Comparison of ENCODE assay signal across 10 mouse cellular contexts in genomic region chr1:75217893-75218226, GRCm38 (mm10). TPM values are rescaled to one million over a fixed set of nuclear protein-coding genes. Genes with fewer than 3 reads are reported as not detected.
DNase-seq lines count a peak whose midpoint lies in the region; ATAC-seq and TF ChIP-seq lines count a peak whose summit lies in the region.
"Had no signal": no experiment of that assay in that cellular context is flagged by ENCODE, and none has a peak within 500 bp of the region (broad histone marks: within the 10 kb centered on the region; RNA-seq: fewer than 3 reads in every experiment).

No protein-coding gene starts in this region.

- no peak for DNase-seq in heart, adult 18-20 months
- no peak for DNase-seq in thymus, postnatal 36 days
- no peak for DNase-seq in cerebellum, adult 9-11 months

- ATAC-seq in heart, embryonic 13.5 days (ENCODE audit: extremely low read depth, insufficient number of reproducible peaks, low FRiP score, low TSS enrichment): no peak
- no peak for ATAC-seq in forebrain, embryonic 12.5 days (ENCODE audit: low FRiP score)
- peak; percentile 3; the same call in 1 of the 2 replicates for ATAC-seq in liver, embryonic 15.5 days (ENCODE audit: insufficient read depth)
- ATAC-seq in granulocyte monocyte progenitor cell, adult 5-6 weeks (replicated peaks; ENCODE audit: poor library complexity, severe bottlenecking): no peak
- ATAC-seq: Patski had no signal

- H3K4me3 ChIP-seq in heart, embryonic 13.5 days: peak overlapping the region; percentile 68
- peak overlapping the region; percentile 90 for H3K4me3 ChIP-seq in ES-Bruce4 (ENCODE audit: low read depth, low read length)
- H3K4me3 ChIP-seq in forebrain, embryonic 12.5 days (replicated peaks): no peak overlapping the region; the same call in 1 of the 2 replicates
- H3K4me3 ChIP-seq in liver, embryonic 15.5 days (replicated peaks): peak overlapping the region; percentile 80

- 4% methylated on average over 6 of the region's 6 CpGs for WGBS in heart, embryonic 13.5 days
- 1% methylated on average over 6 of the region's 6 CpGs for WGBS in forebrain, embryonic 12.5 days
- under 1% methylated on average over 6 of the region's 6 CpGs for WGBS in liver, embryonic 15.5 days (ENCODE audit: insufficient replicate concordance)

- TF ChIP-seq POLR2A in ES-Bruce4 (IDR thresholded peaks at IDR 0.05; ENCODE audit: insufficient read depth, low read length): no peak

- peaks cover 33% of the 10 kb centered on the region for H3K4me1 ChIP-seq in heart, embryonic 13.5 days
- peaks cover 7% of the 10 kb centered on the region for H3K4me1 ChIP-seq in ES-Bruce4 (ENCODE audit: control insufficient read depth, insufficient read depth, low read length)
- peaks cover 19% of the 10 kb centered on the region for H3K4me1 ChIP-seq in forebrain, embryonic 12.5 days
- peaks cover 64% of the 10 kb centered on the region for H3K4me1 ChIP-seq in liver, embryonic 15.5 days (replicated peaks)

- no peak for TF ChIP-seq CTCF in ES-Bruce4 (IDR thresholded peaks at IDR 0.05; ENCODE audit: low read depth, low read length)

- no peak for TF ChIP-seq EP300 in ES-Bruce4 (IDR thresholded peaks at IDR 0.05; ENCODE audit: insufficient read depth, low read depth, low read length)

- H3K9ac ChIP-seq in heart, embryonic 13.5 days: peak overlapping the region; percentile 83
- H3K9ac ChIP-seq in ES-Bruce4 (ENCODE audit: low read depth, poor library complexity, severe bottlenecking): peak overlapping the region; percentile 70
- H3K9ac ChIP-seq in forebrain, embryonic 12.5 days: no peak overlapping the region
- peak overlapping the region; percentile 93 for H3K9ac ChIP-seq in liver, embryonic 15.5 days

- H3K9me3 ChIP-seq in heart, embryonic 13.5 days: no peaks in the 10 kb centered on the region
- no peaks in the 10 kb centered on the region for H3K9me3 ChIP-seq in ES-Bruce4 (replicated peaks; ENCODE audit: control insufficient read depth, insufficient read depth, low read length, poor library complexity, severe bottlenecking)
- no peaks in the 10 kb centered on the region for H3K9me3 ChIP-seq in forebrain, embryonic 12.5 days
- H3K9me3 ChIP-seq in liver, embryonic 15.5 days (replicated peaks): no peaks in the 10 kb centered on the region

- H3K27me3 ChIP-seq in heart, embryonic 13.5 days (replicated peaks): peaks cover 69% of the 10 kb centered on the region
- no peaks in the 10 kb centered on the region for H3K27me3 ChIP-seq in ES-Bruce4 (ENCODE audit: control insufficient read depth, insufficient read depth, low read length, poor library complexity, severe bottlenecking)
- peaks cover 72% of the 10 kb centered on the region for H3K27me3 ChIP-seq in forebrain, embryonic 12.5 days
- peaks cover 26% of the 10 kb centered on the region for H3K27me3 ChIP-seq in liver, embryonic 15.5 days
- H3K27me3 ChIP-seq: Patski had no signal

- H3K36me3 ChIP-seq in heart, embryonic 13.5 days: peaks cover 34% of the 10 kb centered on the region
- H3K36me3 ChIP-seq in ES-Bruce4 (ENCODE audit: control insufficient read depth, insufficient read depth, low read length, poor library complexity, severe bottlenecking): peaks cover 41% of the 10 kb centered on the region
- H3K36me3 ChIP-seq in forebrain, embryonic 12.5 days (replicated peaks): peaks cover 32% of the 10 kb centered on the region
- H3K36me3 ChIP-seq in liver, embryonic 15.5 days (replicated peaks): peaks cover 44% of the 10 kb centered on the region

- H3K27ac ChIP-seq in heart, embryonic 13.5 days (replicated peaks): peak overlapping the region; percentile 54; the same call in 1 of the 2 replicates
- H3K27ac ChIP-seq in ES-Bruce4 (ENCODE audit: insufficient read depth, low read length): no peak overlapping the region
- no peak overlapping the region for H3K27ac ChIP-seq in forebrain, embryonic 12.5 days
- H3K27ac ChIP-seq in liver, embryonic 15.5 days (replicated peaks): peak overlapping the region; percentile 95

- H3K4me2 ChIP-seq in heart, embryonic 13.5 days: peak overlapping the region; percentile 99
- H3K4me2 ChIP-seq in forebrain, embryonic 12.5 days: peak overlapping the region; percentile 91
- peak overlapping the region; percentile 99 for H3K4me2 ChIP-seq in liver, embryonic 15.5 days

RNA-seq across cellular contexts. Expression of gene Tuba4a, which starts 1.8 kb away (rescaled TPM):
- polyA plus RNA-seq in heart, embryonic 13.5 days (2015; fragmentation: Nextera tagmentation; extraction: Ambion mirVana): 43.3 and 45.1 TPM in 2 replicates
- 1,000 to 10,000 TPM in 1 of 2 experiments, 100 to 1,000 TPM in 1; 973 to 1,125 TPM for total RNA-seq in heart, adult 18-20 months (2021)
- polyA plus RNA-seq in ES-Bruce4 (2011; ENCODE audit: insufficient read depth, insufficient read length, low read depth, missing spikeins): 97.4 and 113 TPM in 2 replicates
- 8.1 and 9.1 TPM in 2 replicates for polyA plus RNA-seq in forebrain, embryonic 12.5 days (2016; fragmentation: Nextera tagmentation; extraction: Ambion mirVana)
- polyA plus RNA-seq in liver, embryonic 15.5 days (2015; fragmentation: Nextera tagmentation; extraction: Ambion mirVana): 372 and 392 TPM in 2 replicates
- 541 and 690 TPM in 2 replicates for total RNA-seq in granulocyte monocyte progenitor cell, adult 5-6 weeks (2014; fragmentation: Nextera tagmentation)
- 491 and 534 TPM in 2 replicates for total RNA-seq in granulocyte monocyte progenitor cell, adult 5-6 weeks (2017)

RNA-seq across cellular contexts. Expression of gene Stk16, which starts 7.2 kb away (rescaled TPM):
- polyA plus RNA-seq in heart, embryonic 13.5 days (2015; fragmentation: Nextera tagmentation; extraction: Ambion mirVana): 81.2 and 96.6 TPM in 2 replicates
- total RNA-seq in heart, adult 18-20 months (2021): 10 to 100 TPM; 35.8 to 36.5 TPM
- 27.8 and 37.4 TPM in 2 replicates for polyA plus RNA-seq in ES-Bruce4 (2011; ENCODE audit: insufficient read depth, insufficient read length, low read depth, missing spikeins)
- polyA plus RNA-seq in forebrain, embryonic 12.5 days (2016; fragmentation: Nextera tagmentation; extraction: Ambion mirVana): 122 and 132 TPM in 2 replicates
- polyA plus RNA-seq in liver, embryonic 15.5 days (2015; fragmentation: Nextera tagmentation; extraction: Ambion mirVana): 80.2 and 84.8 TPM in 2 replicates
- 212 and 224 TPM in 2 replicates for total RNA-seq in granulocyte monocyte progenitor cell, adult 5-6 weeks (2014; fragmentation: Nextera tagmentation)
- 152 and 160 TPM in 2 replicates for total RNA-seq in granulocyte monocyte progenitor cell, adult 5-6 weeks (2017)

RNA-seq across cellular contexts. Expression of gene Glb1l, which starts 7.2 kb away (rescaled TPM):
- 6.9 and 8.2 TPM in 2 replicates for polyA plus RNA-seq in heart, embryonic 13.5 days (2015; fragmentation: Nextera tagmentation; extraction: Ambion mirVana)
- total RNA-seq in heart, adult 18-20 months (2021): 1 to 10 TPM; 2.0 to 2.5 TPM
- polyA plus RNA-seq in ES-Bruce4 (2011; ENCODE audit: insufficient read depth, insufficient read length, low read depth, missing spikeins): 5.1 and 10.6 TPM in 2 replicates
- 22.6 and 22.7 TPM in 2 replicates for polyA plus RNA-seq in forebrain, embryonic 12.5 days (2016; fragmentation: Nextera tagmentation; extraction: Ambion mirVana)
- polyA plus RNA-seq in liver, embryonic 15.5 days (2015; fragmentation: Nextera tagmentation; extraction: Ambion mirVana): 3.2 and 4.5 TPM in 2 replicates
- 37.1 and 57.6 TPM in 2 replicates for total RNA-seq in granulocyte monocyte progenitor cell, adult 5-6 weeks (2014; fragmentation: Nextera tagmentation)
- 13.0 and 15.0 TPM in 2 replicates for total RNA-seq in granulocyte monocyte progenitor cell, adult 5-6 weeks (2017)

RNA-seq across cellular contexts. Expression of gene A630095N17Rik, which starts 14.0 kb away (rescaled TPM):
- not detected in 2 replicates for polyA plus RNA-seq in heart, embryonic 13.5 days (2015; fragmentation: Nextera tagmentation; extraction: Ambion mirVana)
- total RNA-seq in heart, adult 18-20 months (2021): not detected
- not detected in 2 replicates for polyA plus RNA-seq in ES-Bruce4 (2011; ENCODE audit: insufficient read depth, insufficient read length, low read depth, missing spikeins)
- not detected in 2 replicates for polyA plus RNA-seq in forebrain, embryonic 12.5 days (2016; fragmentation: Nextera tagmentation; extraction: Ambion mirVana)
- polyA plus RNA-seq in liver, embryonic 15.5 days (2015; fragmentation: Nextera tagmentation; extraction: Ambion mirVana): not detected in 2 replicates
- total RNA-seq in granulocyte monocyte progenitor cell, adult 5-6 weeks (2014; fragmentation: Nextera tagmentation): not detected in 2 replicates
- total RNA-seq in granulocyte monocyte progenitor cell, adult 5-6 weeks (2017): 2.7 TPM in 1 of 2 replicates, not detected in the other
- total RNA-seq: layer of hippocampus, postnatal 36 days had no signal

RNA-seq across cellular contexts. Expression of gene Dnajb2, which starts 18.3 kb away (rescaled TPM):
- polyA plus RNA-seq in heart, embryonic 13.5 days (2015; fragmentation: Nextera tagmentation; extraction: Ambion mirVana): 30.5 and 32.6 TPM in 2 replicates
- total RNA-seq in heart, adult 18-20 months (2021): 100 to 1,000 TPM; 123 to 127 TPM
- polyA plus RNA-seq in ES-Bruce4 (2011; ENCODE audit: insufficient read depth, insufficient read length, low read depth, missing spikeins): 18.9 and 23.8 TPM in 2 replicates
- 38.1 and 41.5 TPM in 2 replicates for polyA plus RNA-seq in forebrain, embryonic 12.5 days (2016; fragmentation: Nextera tagmentation; extraction: Ambion mirVana)
- 28.9 and 32.4 TPM in 2 replicates for polyA plus RNA-seq in liver, embryonic 15.5 days (2015; fragmentation: Nextera tagmentation; extraction: Ambion mirVana)
- total RNA-seq in granulocyte monocyte progenitor cell, adult 5-6 weeks (2014; fragmentation: Nextera tagmentation): 0.66 and 4.1 TPM in 2 replicates
- 1.5 and 1.6 TPM in 2 replicates for total RNA-seq in granulocyte monocyte progenitor cell, adult 5-6 weeks (2017)

Comparison
In these comparisons a context has a peak if more than half of its experiments do, and no peak if none do; other contexts are left out.
1. H3K27ac ChIP-seq: peak in heart, embryonic 13.5 days (single experiment) and liver, embryonic 15.5 days (single experiment); none in ES-Bruce4 (single experiment) and forebrain, embryonic 12.5 days (single experiment).
2. Peak in every context shown above with its lines, with median percentiles within 50 percentile points of each other: H3K4me2 ChIP-seq.